Mouse (Mus musculus) heart, postnatal 0 days (tissue): ENCODE results near the gene Sned1. TPM values are rescaled to one million over a fixed set of nuclear protein-coding genes. Genes with fewer than 3 reads are reported as not detected.
A peak's percentile ranks its signal among the peaks of the same experiment; 100 is the strongest.
"Not testable (repeated sequence)": the region's sequence is repeated elsewhere in the genome, so short reads cannot be mapped to it uniquely, and the experiment has no call there.

Experiments
- ATAC-seq: fragments of 200-750 bp; cut with Nextera tagmentation; 2 replicates; pipeline ENCODE4 v1.8.0; 2017; ENCODE audit warnings: low read depth, moderate number of reproducible peaks, moderate library complexity; ENCODE audit not compliant: insufficient read depth
- DNase-seq: peaks from one replicate; pipeline ENCODE4 v3.0.0-alpha.2; 2016; ENCODE audit warnings: low spot score
- H3K27ac ChIP-seq: fragments of 300-500 bp; sonication (generic); 2 replicates; pipeline ENCODE4 v1.5.1; 2014; ENCODE audit warnings: low read depth, mild to moderate bottlenecking
- H3K27me3 ChIP-seq: fragments of 300-500 bp; sonication (generic); 2 replicates; pipeline ENCODE4 v1.6.1; 2014; ENCODE audit warnings: low read length, mixed read lengths; ENCODE audit not compliant: control insufficient read depth, insufficient read depth
- H3K36me3 ChIP-seq: fragments of 300-500 bp; sonication (generic); replicated peaks from 2 replicates; pipeline ENCODE4 v1.6.1; 2014; ENCODE audit warnings: low read length, mixed read lengths; ENCODE audit not compliant: control insufficient read depth, insufficient read depth
- H3K4me1 ChIP-seq: fragments of 300-500 bp; sonication (generic); 2 replicates; pipeline ENCODE4 v1.6.1; 2014; ENCODE audit warnings: antibody characterized with exemption; ENCODE audit not compliant: control insufficient read depth, insufficient read depth
- H3K4me2 ChIP-seq: fragments of 300-500 bp; sonication (generic); 2 replicates; pipeline ENCODE4 v1.6.1; 2014; ENCODE audit warnings: low read depth, mild to moderate bottlenecking, low read length, moderate library complexity
- H3K4me3 ChIP-seq: fragments of 300-500 bp; sonication (generic); 2 replicates; pipeline ENCODE4 v1.5.1; 2014; ENCODE audit warnings: low read depth, low read length
- H3K9ac ChIP-seq: fragments of 300-500 bp; sonication (generic); replicated peaks from 2 replicates; pipeline ENCODE4 v1.6.1; 2014; ENCODE audit warnings: low read depth, low read length, mixed read lengths
- H3K9me3 ChIP-seq: fragments of 300-500 bp; sonication (generic); replicated peaks from 2 replicates; pipeline ENCODE4 v1.6.1; 2016; ENCODE audit warnings: low read length; ENCODE audit not compliant: control insufficient read depth
- CTCF ChIP-seq: IDR thresholded peaks from 2 replicates; pipeline ENCODE4 v1.5.1; 2016; ENCODE audit warnings: antibody characterized with exemption, control low read depth, low read depth
- EP300 ChIP-seq: IDR thresholded peaks from 2 replicates; pipeline ENCODE4 v1.6.1; 2016; ENCODE audit warnings: antibody characterized with exemption, low read depth
- WGBS: fragments of 180-500 bp; shearing (Covaris S2); extraction: QIAGEN DNeasy Blood & Tissue Kit; methylation state at CpG from one replicate; pipeline ENCODE4 v1.1.7; 2014; 5-methylcytosine and 5-hydroxymethylcytosine counted together
- polyA plus RNA-seq: library from polyadenylated mRNA; unstranded; fragments of >200 nt; fragmentation: Nextera tagmentation; extraction: Ambion mirVana; gene quantifications from 2 replicates; pipeline ENCODE4 v1.2.1, GENCODE M21; 2015
- total RNA-seq: library from RNA; depleted of rRNA; stranded (reverse); fragments of >200 nt; gene quantifications from 2 replicates; pipeline ENCODE4 v1.2.3, GENCODE M21; 2014; ENCODE audit warnings: low replicate concordance

Gene Sned1
- total and polyA plus RNA-seq, 2 experiments from 2014 or later: 3.9 to 43.7 TPM

- ATAC-seq: no peak
Observed at GRCm38 (mm10) chr1:93292006-93292405, 56.4 kb downstream of the Sned1 start.

GRCm38 (mm10) chr1:93294491-93294890 is 58.9 kb downstream of the Sned1 start:
- peaks cover 31% of the 10 kb centered on the region for H3K36me3 ChIP-seq
- not testable (repeated sequence) for H3K4me3 ChIP-seq, ATAC-seq, H3K4me2 ChIP-seq, H3K4me1 ChIP-seq, H3K9ac ChIP-seq, DNase-seq, H3K27ac ChIP-seq, H3K27me3 ChIP-seq, H3K9me3 ChIP-seq
- WGBS: 67% methylated on average over 3 of the region's 3 CpGs

More at GRCm38 (mm10) chr1:93292006-93292405, 56.4 kb downstream of the Sned1 start:
- TF ChIP-seq CTCF (no peak), EP300 (no peak)
- peaks cover 14% of the 10 kb centered on the region; the same call in 1 of the 2 replicates for H3K36me3 ChIP-seq
- no peak overlapping the region for H3K4me3 ChIP-seq
- no peaks in the 10 kb centered on the region for H3K27me3 ChIP-seq
- no peak overlapping the region for H3K27ac ChIP-seq
- no peak for DNase-seq
- no peaks in the 10 kb centered on the region for H3K4me1 ChIP-seq
- 77% methylated on average over 8 of the region's 8 CpGs for WGBS
- H3K4me2 ChIP-seq: no peak overlapping the region
- no peak overlapping the region for H3K9ac ChIP-seq
- H3K9me3 ChIP-seq: no peaks in the 10 kb centered on the region

GRCm38 (mm10) chr1:93299791-93300190 is 64.2 kb downstream of the Sned1 start:
- ATAC-seq: no peak
- no peaks in the 10 kb centered on the region for H3K9me3 ChIP-seq
- 80% methylated on average over 4 of the region's 4 CpGs for WGBS
- no peak overlapping the region for H3K4me2 ChIP-seq
- TF ChIP-seq EP300: no peak
- TF ChIP-seq CTCF: no peak
- no peaks in the 10 kb centered on the region for H3K27me3 ChIP-seq
- DNase-seq: no peak
- H3K9ac ChIP-seq: no peak overlapping the region
- H3K4me1 ChIP-seq: no peaks in the 10 kb centered on the region
- H3K4me3 ChIP-seq: no peak overlapping the region
- H3K27ac ChIP-seq: no peak overlapping the region
- H3K36me3 ChIP-seq: peaks cover 71% of the 10 kb centered on the region

- peaks cover 70% of the 10 kb centered on the region for H3K36me3 ChIP-seq
- WGBS: 46% methylated on average over 3 of the region's 3 CpGs
- H3K4me3 ChIP-seq: no peak overlapping the region
- H3K4me2 ChIP-seq: no peak overlapping the region
- DNase-seq: no peak
- H3K27ac ChIP-seq: no peak overlapping the region
- peaks cover 6% of the 10 kb centered on the region; the same call in 1 of the 2 replicates for H3K4me1 ChIP-seq
- TF ChIP-seq CTCF: no peak
- no peak for TF ChIP-seq EP300
- H3K9me3 ChIP-seq: no peaks in the 10 kb centered on the region
- H3K9ac ChIP-seq: no peak overlapping the region
- ATAC-seq: no peak
- no peaks in the 10 kb centered on the region for H3K27me3 ChIP-seq
Observed at GRCm38 (mm10) chr1:93300578-93300977, 64.9 kb downstream of the Sned1 start.

- peak; percentile 75 for DNase-seq
- Histone ChIP-seq H3K4me2 (peak within 1 kb of the TSS; percentile 83), H3K4me3 (peak within 1 kb of the TSS; percentile 73), H3K9ac (peak within 1 kb of the TSS; percentile 61), H3K27ac (peak within 1 kb of the TSS; percentile 15; the same call in 1 of the 2 replicates), H3K27me3 (no peaks in the 10 kb centered on the region), H3K36me3 (peaks cover 32% of the 10 kb centered on the region), H3K4me1 (peaks cover 6% of the 10 kb centered on the region; the same call in 1 of the 2 replicates), H3K9me3 (no peaks in the 10 kb centered on the region)
- peak; percentile 93 for ATAC-seq
- TF ChIP-seq CTCF: no peak
- no peak for TF ChIP-seq EP300
- WGBS: 7% methylated on average over 36 of the region's 36 CpGs
Observed at GRCm38 (mm10) chr1:93305581-93306337, 70.1 kb downstream of the Sned1 start, which contains the start of gene Mterf4. Mterf4 (minus strand) TSS chr1:93305915.
